11 mouse cellular contexts compared by ENCODE assay signal in genomic region chr7:115564359-115565059, GRCm38 (mm10).
DNase-seq lines count a peak whose midpoint lies in the region; ATAC-seq and TF ChIP-seq lines count a peak whose summit lies in the region.
"Had no signal": no experiment of that assay in that cellular context is flagged by ENCODE, and none has a peak within 500 bp of the region (broad histone marks: within the 10 kb centered on the region; RNA-seq: fewer than 3 reads in every experiment).

No protein-coding gene starts in this region.

- TF ChIP-seq CTCF in liver, adult 2 months (IDR thresholded peaks at IDR 0.05; ENCODE audit: low read depth, low read length), result no peak

- DNase-seq in embryonic facial prominence, embryonic 10.5 days (ENCODE audit: low spot score), result no peak
- peak; percentile 72 for DNase-seq in liver, adult 2 months (ENCODE audit: extremely low read depth, low read depth, low spot score)
- no peak for DNase-seq in liver, embryonic 11.5 days (ENCODE audit: low spot score)
- peak; percentile 70 for DNase-seq in embryo, embryonic 10.5 days (ENCODE audit: low spot score)
- no peak for DNase-seq in limb, embryonic 11.5 days (ENCODE audit: low spot score)
- DNase-seq in adrenal gland, adult (ENCODE audit: inconsistent age in 2 of 2, low spot score in 1 of 2), result no peak
- DNase-seq in spleen, adult 18-20 months, result no peak
- DNase-seq: cerebellum, adult 9-10 months; kidney, postnatal 25 days had no signal

- no peak for TF ChIP-seq POLR2A in liver, adult 2 months (IDR thresholded peaks at IDR 0.05; ENCODE audit: extremely low read depth, insufficient read depth, low read length)

- H3K36me3 ChIP-seq in embryonic facial prominence, embryonic 12.5 days, result no peaks in the 10 kb centered on the region
- no peaks in the 10 kb centered on the region for H3K36me3 ChIP-seq in embryonic facial prominence, embryonic 10.5 days (replicated peaks)
- H3K36me3 ChIP-seq in liver, adult 2 months (ENCODE audit: control insufficient read depth, insufficient read depth, low read length), result no peaks in the 10 kb centered on the region
- no peaks in the 10 kb centered on the region for H3K36me3 ChIP-seq in liver, embryonic 11.5 days (ENCODE audit: control insufficient read depth, insufficient read depth, low read length)
- no peaks in the 10 kb centered on the region for H3K36me3 ChIP-seq in limb, embryonic 11.5 days (ENCODE audit: control insufficient read depth, insufficient read depth, low read length)

- no peaks in the 10 kb centered on the region for H3K27me3 ChIP-seq in embryonic facial prominence, embryonic 12.5 days
- H3K27me3 ChIP-seq in embryonic facial prominence, embryonic 10.5 days (replicated peaks; ENCODE audit: low read depth, poor library complexity, severe bottlenecking), result no peaks in the 10 kb centered on the region; the same call in 1 of the 2 replicates
- H3K27me3 ChIP-seq in liver, adult 2 months (ENCODE audit: control insufficient read depth, insufficient read depth, low read length), result no peaks in the 10 kb centered on the region
- no peaks in the 10 kb centered on the region for H3K27me3 ChIP-seq in liver, embryonic 11.5 days (replicated peaks; ENCODE audit: control insufficient read depth, insufficient read depth, low read length)
- no peaks in the 10 kb centered on the region for H3K27me3 ChIP-seq in limb, embryonic 11.5 days (ENCODE audit: control insufficient read depth, insufficient read depth, low read length)

- no peak for ATAC-seq in embryonic facial prominence, embryonic 12.5 days (ENCODE audit: insufficient number of reproducible peaks, insufficient read depth, low FRiP score, low TSS enrichment)
- no peak for ATAC-seq in liver, embryonic 11.5 days (replicated peaks; ENCODE audit: low FRiP score)
- peak; percentile 67; the same call in 1 of the 2 replicates for ATAC-seq in limb, embryonic 11.5 days (ENCODE audit: insufficient number of reproducible peaks, low FRiP score, low TSS enrichment, low read depth)

- H3K4me3 ChIP-seq in embryonic facial prominence, embryonic 12.5 days, result no peak overlapping the region
- no peak overlapping the region for H3K4me3 ChIP-seq in embryonic facial prominence, embryonic 10.5 days
- no peak overlapping the region for H3K4me3 ChIP-seq in liver, adult 2 months (ENCODE audit: insufficient read depth, low read depth, low read length)
- no peak overlapping the region for H3K4me3 ChIP-seq in liver, embryonic 11.5 days (ENCODE audit: low read depth, low read length)
- no peak overlapping the region for H3K4me3 ChIP-seq in limb, embryonic 11.5 days (ENCODE audit: low read depth, low read length)
- H3K4me3 ChIP-seq: megakaryocyte, embryonic 14.5 days had no signal

- no peaks in the 10 kb centered on the region for H3K79me2 ChIP-seq in liver, adult 2 months (ENCODE audit: control insufficient read depth, insufficient read depth, low read length)

- 14% methylated on average over 6 of the region's 6 CpGs for WGBS in embryonic facial prominence, embryonic 12.5 days
- 24% methylated on average over 6 of the region's 6 CpGs for WGBS in embryonic facial prominence, embryonic 10.5 days
- WGBS in liver, adult 2 months, result 28% methylated on average over 6 of the region's 6 CpGs
- 57% methylated on average over 6 of the region's 6 CpGs for WGBS in liver, embryonic 11.5 days
- 13% methylated on average over 6 of the region's 6 CpGs for WGBS in limb, embryonic 11.5 days

- peaks cover 23% of the 10 kb centered on the region for H3K4me1 ChIP-seq in embryonic facial prominence, embryonic 12.5 days
- H3K4me1 ChIP-seq in embryonic facial prominence, embryonic 10.5 days, result peaks cover 41% of the 10 kb centered on the region
- H3K4me1 ChIP-seq in liver, adult 2 months (ENCODE audit: control insufficient read depth, insufficient read depth, low read length), result peaks cover 7% of the 10 kb centered on the region
- 0 out of 2 replicates have a peak, but pooled peaks cover 3% of the 10 kb centered on the region for H3K4me1 ChIP-seq in liver, embryonic 11.5 days (replicated peaks; ENCODE audit: control insufficient read depth, insufficient read depth, low read length)
- H3K4me1 ChIP-seq in limb, embryonic 11.5 days (ENCODE audit: control insufficient read depth, insufficient read depth, low read length), result peaks cover 30% of the 10 kb centered on the region

- H3K4me2 ChIP-seq in embryonic facial prominence, embryonic 12.5 days (replicated peaks), result no peak overlapping the region
- H3K4me2 ChIP-seq in liver, embryonic 11.5 days, result no peak overlapping the region
- H3K4me2 ChIP-seq in limb, embryonic 11.5 days (ENCODE audit: low read depth, severe bottlenecking), result no peak overlapping the region

- 0 out of 2 replicates have a peak overlapping the region, but pooled peaks have one; percentile 2 for H3K27ac ChIP-seq in embryonic facial prominence, embryonic 12.5 days
- no peak overlapping the region for H3K27ac ChIP-seq in embryonic facial prominence, embryonic 10.5 days (replicated peaks)
- H3K27ac ChIP-seq in liver, adult 2 months (replicated peaks; ENCODE audit: insufficient read depth, low read depth, low read length), result no peak overlapping the region
- no peak overlapping the region for H3K27ac ChIP-seq in liver, embryonic 11.5 days (ENCODE audit: low read depth, low read length)
- H3K27ac ChIP-seq in limb, embryonic 11.5 days (replicated peaks; ENCODE audit: low read depth, low read length), result no peak overlapping the region

- no peaks in the 10 kb centered on the region for H3K9me3 ChIP-seq in embryonic facial prominence, embryonic 12.5 days
- H3K9me3 ChIP-seq in embryonic facial prominence, embryonic 10.5 days, result no peaks in the 10 kb centered on the region
- no peaks in the 10 kb centered on the region for H3K9me3 ChIP-seq in liver, embryonic 11.5 days (ENCODE audit: control insufficient read depth, low read length)
- H3K9me3 ChIP-seq in limb, embryonic 11.5 days (ENCODE audit: control insufficient read depth, low read length), result no peaks in the 10 kb centered on the region
- H3K9me3 ChIP-seq: megakaryocyte, embryonic 14.5 days had no signal

- H3K9ac ChIP-seq in embryonic facial prominence, embryonic 12.5 days, result no peak overlapping the region
- no peak overlapping the region for H3K9ac ChIP-seq in liver, adult 2 months (ENCODE audit: low read depth, low read length)
- no peak overlapping the region for H3K9ac ChIP-seq in liver, embryonic 11.5 days (ENCODE audit: low read depth, low read length)
- no peak overlapping the region for H3K9ac ChIP-seq in limb, embryonic 11.5 days (ENCODE audit: low read length)

Comparison
In these comparisons a context has a peak if more than half of its experiments do, and no peak if none do; other contexts are left out.
1. DNase-seq: peak in liver, adult 2 months (single experiment) and embryo, embryonic 10.5 days (single experiment); none in embryonic facial prominence, embryonic 10.5 days (single experiment), liver, embryonic 11.5 days (single experiment), limb, embryonic 11.5 days (single experiment), adrenal gland, adult (0 of 2) and spleen, adult 18-20 months (0 of 2).